Mouse (Mus musculus) stomach, embryonic 14.5 days (tissue): ENCODE data around the gene Crybg1. TPM values are rescaled to one million over a fixed set of nuclear protein-coding genes. Genes with fewer than 3 reads are reported as not detected.

ENCODE experiments used
- ATAC-seq: fragments of 200-750 bp; cut with Nextera tagmentation; 2 replicates; pipeline ENCODE4 v1.8.0; 2017; ENCODE audit warnings: low read depth, moderate TSS enrichment; ENCODE audit not compliant: insufficient number of reproducible peaks, insufficient read depth, low FRiP score
- H3K27ac ChIP-seq: fragments of 300-500 bp; sonication (generic); 2 replicates; pipeline ENCODE4 v1.5.1; 2014; ENCODE audit warnings: mild to moderate bottlenecking, low read length, moderate library complexity, mixed read lengths
- H3K27me3 ChIP-seq: fragments of 300-500 bp; sonication (generic); 2 replicates; pipeline ENCODE4 v1.6.1; 2014; ENCODE audit warnings: low read length, control low read depth, mixed read lengths; ENCODE audit not compliant: control insufficient read depth, insufficient read depth
- H3K36me3 ChIP-seq: fragments of 300-500 bp; sonication (generic); 2 replicates; pipeline ENCODE4 v1.6.1; 2014; ENCODE audit warnings: mild to moderate bottlenecking, control low read depth, low read length, moderate library complexity, mixed read lengths; ENCODE audit not compliant: control insufficient read depth, insufficient read depth
- H3K4me1 ChIP-seq: fragments of 300-500 bp; sonication (generic); 2 replicates; pipeline ENCODE4 v1.6.1; 2014; ENCODE audit warnings: low read length, control low read depth, mixed read lengths; ENCODE audit not compliant: control insufficient read depth, insufficient read depth
- H3K4me2 ChIP-seq: fragments of 300-500 bp; sonication (generic); replicated peaks from 2 replicates; pipeline ENCODE4 v1.6.1; 2014; ENCODE audit warnings: low read depth, low read length, control low read depth
- H3K4me3 ChIP-seq: fragments of 300-500 bp; sonication (generic); 2 replicates; pipeline ENCODE4 v1.5.1; 2014; ENCODE audit warnings: low read depth, low read length, control low read depth
- H3K9ac ChIP-seq: fragments of 300-500 bp; sonication (generic); replicated peaks from 2 replicates; pipeline ENCODE4 v1.6.1; 2014; ENCODE audit warnings: low read depth, mild to moderate bottlenecking, control low read depth, low read length, moderate library complexity, mixed read lengths
- H3K9me3 ChIP-seq: fragments of 300-500 bp; sonication (generic); 2 replicates; pipeline ENCODE4 v1.6.1; 2016; ENCODE audit warnings: low read depth, low read length, control low read depth; ENCODE audit not compliant: control insufficient read depth
- WGBS: fragments of 180-500 bp; shearing (Covaris S2); extraction: QIAGEN DNeasy Blood & Tissue Kit; methylation state at CpG from one replicate; pipeline ENCODE4 v1.1.7; 2014; 5-methylcytosine and 5-hydroxymethylcytosine counted together
- polyA plus RNA-seq: library from polyadenylated mRNA; unstranded; fragments of >200 nt; fragmentation: Nextera tagmentation; extraction: Ambion mirVana; gene quantifications from 2 replicates; pipeline ENCODE4 v1.2.1, GENCODE M21; 2014

The Crybg1 gene
- polyA plus RNA-seq, 1 experiment from 2014 or later: 2.7 TPM

DNA sequence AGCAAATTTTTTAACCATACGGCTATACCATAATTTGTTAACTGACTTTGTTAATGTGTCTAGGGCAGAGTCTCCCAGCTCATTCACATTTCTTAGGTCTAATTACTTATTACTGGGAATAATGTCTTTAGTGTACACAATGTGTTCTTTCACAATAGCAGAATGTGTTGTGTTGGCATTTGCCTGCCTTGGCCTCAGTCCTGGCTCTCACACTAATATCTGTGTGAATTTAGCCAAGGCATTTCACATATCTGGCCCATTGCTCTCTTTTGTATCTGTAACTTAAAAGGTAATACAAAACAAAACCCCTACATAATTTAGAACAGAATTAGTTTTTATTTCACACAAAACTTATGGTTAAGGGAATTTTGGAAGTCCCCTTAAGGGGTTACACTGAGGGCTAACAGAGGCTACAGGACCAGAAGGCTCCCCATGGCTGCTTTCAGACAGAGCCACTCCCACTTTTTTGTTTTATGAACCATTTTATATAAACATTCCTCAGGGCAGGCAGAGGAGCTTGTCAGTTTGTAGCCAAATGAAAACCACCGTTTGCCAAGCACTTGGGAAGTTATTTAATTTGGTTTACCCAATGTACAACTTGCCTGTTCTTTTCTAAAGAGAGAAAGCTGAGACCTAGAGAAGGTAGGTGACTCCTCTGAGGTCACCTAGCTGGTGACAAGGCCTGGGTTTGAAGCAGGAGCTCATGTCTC is 148.3 kb downstream of the Crybg1 start:
- no peak overlapping the region for H3K9ac ChIP-seq
- H3K4me3 ChIP-seq: no peak overlapping the region
- no peaks in the 10 kb centered on the region for H3K36me3 ChIP-seq
- H3K4me2 ChIP-seq: no peak overlapping the region
- peaks cover 13% of the 10 kb centered on the region; the same call in 1 of the 2 replicates for H3K4me1 ChIP-seq
- H3K27ac ChIP-seq: no peak overlapping the region
- 35% methylated on average over 2 of the region's 2 CpGs for WGBS
- no peaks in the 10 kb centered on the region for H3K9me3 ChIP-seq
- ATAC-seq: no peak
- 0 out of 2 replicates have a peak, but pooled peaks cover 9% of the 10 kb centered on the region for H3K27me3 ChIP-seq

DNA sequence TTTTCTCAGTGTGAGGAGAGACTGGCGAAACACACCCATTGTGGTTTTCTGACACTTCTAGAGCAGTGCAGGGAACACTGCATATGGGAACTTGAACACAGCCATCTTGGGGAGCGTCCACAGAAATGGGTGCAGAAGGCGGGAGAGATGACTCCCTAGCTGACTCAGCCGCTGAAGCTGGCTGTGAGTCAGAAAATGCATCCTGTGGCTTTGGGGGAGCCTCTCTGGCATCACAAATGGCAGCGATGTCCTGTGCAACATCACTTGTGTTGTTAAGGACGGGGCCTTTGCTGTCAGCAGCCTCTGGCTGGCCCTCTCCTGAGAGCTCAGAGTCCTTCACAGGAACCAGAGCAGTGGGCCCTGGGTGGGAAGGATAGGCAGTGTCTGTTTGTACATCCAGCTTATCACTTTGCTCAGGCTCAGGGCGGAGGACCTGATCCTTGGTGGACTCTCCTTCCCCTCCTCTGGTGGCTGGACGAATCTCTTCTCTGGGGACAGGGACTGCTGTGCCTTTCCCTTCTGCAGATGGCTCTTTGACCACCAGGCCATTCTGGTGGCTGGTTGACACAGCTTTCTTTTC is 150.1 kb downstream of the Crybg1 start:
- no peak overlapping the region for H3K9ac ChIP-seq
- H3K4me1 ChIP-seq: peaks cover 6% of the 10 kb centered on the region; the same call in 1 of the 2 replicates
- no peak for ATAC-seq
- no peaks in the 10 kb centered on the region for H3K27me3 ChIP-seq
- no peaks in the 10 kb centered on the region for H3K9me3 ChIP-seq
- WGBS: 79% methylated on average over 8 of the region's 8 CpGs
- H3K4me2 ChIP-seq: no peak overlapping the region
- H3K4me3 ChIP-seq: no peak overlapping the region
- no peak overlapping the region for H3K27ac ChIP-seq
- no peaks in the 10 kb centered on the region for H3K36me3 ChIP-seq

DNA sequence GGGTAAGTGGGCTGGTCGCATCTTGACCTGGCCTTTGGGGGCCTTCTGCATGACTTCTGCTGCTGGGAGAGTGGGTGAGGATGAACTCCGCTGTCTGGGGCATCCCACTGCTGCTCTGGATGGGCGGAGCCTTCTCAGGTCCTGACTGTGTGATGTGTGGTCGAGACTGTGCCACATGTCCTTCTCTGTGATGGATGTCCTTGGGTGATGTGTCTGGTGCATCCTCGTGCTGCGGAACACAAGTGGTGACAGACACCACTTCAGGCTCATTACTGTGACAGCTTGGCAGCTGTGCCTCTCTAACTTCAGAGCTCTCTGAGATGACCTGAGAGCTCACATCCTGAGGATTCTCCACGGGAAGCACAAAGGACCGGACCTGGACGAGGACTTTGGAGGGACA is 150.6 kb downstream of the Crybg1 start:
- ATAC-seq: no peak
- no peak overlapping the region for H3K4me2 ChIP-seq
- H3K9ac ChIP-seq: no peak overlapping the region
- WGBS: 69% methylated on average over 9 of the region's 9 CpGs
- no peak overlapping the region for H3K4me3 ChIP-seq
- peaks cover 3% of the 10 kb centered on the region; the same call in 1 of the 2 replicates for H3K4me1 ChIP-seq
- H3K36me3 ChIP-seq: no peaks in the 10 kb centered on the region
- no peak overlapping the region for H3K27ac ChIP-seq
- H3K9me3 ChIP-seq: no peaks in the 10 kb centered on the region
- H3K27me3 ChIP-seq: no peaks in the 10 kb centered on the region

GRCm38 (mm10) chr10:43997276-43997675 is 151.4 kb downstream of the Crybg1 start:
- 79% methylated on average over 10 of the region's 10 CpGs for WGBS
- no peaks in the 10 kb centered on the region for H3K27me3 ChIP-seq
- ATAC-seq: no peak
- no peak overlapping the region for H3K9ac ChIP-seq
- H3K27ac ChIP-seq: no peak overlapping the region
- H3K9me3 ChIP-seq: no peaks in the 10 kb centered on the region
- no peaks in the 10 kb centered on the region for H3K36me3 ChIP-seq
- H3K4me2 ChIP-seq: no peak overlapping the region
- no peak overlapping the region for H3K4me3 ChIP-seq
- no peaks in the 10 kb centered on the region for H3K4me1 ChIP-seq

GRCm38 (mm10) chr10:43995858-43996650 is 152.6 kb downstream of the Crybg1 start:
- Histone ChIP-seq H3K9ac (no peak overlapping the region), H3K4me3 (no peak overlapping the region), H3K36me3 (no peaks in the 10 kb centered on the region), H3K9me3 (no peaks in the 10 kb centered on the region), H3K4me2 (no peak overlapping the region), H3K4me1 (no peaks in the 10 kb centered on the region), H3K27ac (no peak overlapping the region), H3K27me3 (no peaks in the 10 kb centered on the region)
- no peak for ATAC-seq
- 78% methylated on average over 10 of the region's 10 CpGs for WGBS

DNA sequence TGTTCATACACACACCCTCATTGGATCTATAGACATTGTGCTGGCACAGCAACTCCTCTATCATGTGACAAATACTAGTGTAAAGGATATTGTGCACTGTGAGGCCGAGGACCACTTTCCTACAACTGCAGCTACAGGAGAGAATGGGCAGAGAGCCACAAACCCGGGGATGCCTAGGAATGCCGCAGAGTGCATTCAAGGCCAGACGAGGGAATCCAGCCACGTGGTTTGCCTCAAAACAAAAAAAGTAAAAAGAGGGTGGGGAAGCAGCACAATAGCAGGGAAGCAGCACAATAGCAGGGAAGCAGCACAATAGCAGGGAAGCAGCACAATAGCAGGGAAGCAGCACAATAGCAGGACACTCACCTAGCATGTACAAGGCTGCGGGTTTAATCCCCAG is 155.5 kb downstream of the Crybg1 start:
- Histone ChIP-seq H3K4me2 (no peak overlapping the region), H3K4me3 (no peak overlapping the region), H3K27me3 (no peaks in the 10 kb centered on the region), H3K4me1 (no peaks in the 10 kb centered on the region), H3K36me3 (no peaks in the 10 kb centered on the region), H3K9me3 (no peaks in the 10 kb centered on the region), H3K9ac (no peak overlapping the region), H3K27ac (no peak overlapping the region)
- ATAC-seq: no peak
- 40% methylated on average over 6 of the region's 6 CpGs for WGBS

DNA sequence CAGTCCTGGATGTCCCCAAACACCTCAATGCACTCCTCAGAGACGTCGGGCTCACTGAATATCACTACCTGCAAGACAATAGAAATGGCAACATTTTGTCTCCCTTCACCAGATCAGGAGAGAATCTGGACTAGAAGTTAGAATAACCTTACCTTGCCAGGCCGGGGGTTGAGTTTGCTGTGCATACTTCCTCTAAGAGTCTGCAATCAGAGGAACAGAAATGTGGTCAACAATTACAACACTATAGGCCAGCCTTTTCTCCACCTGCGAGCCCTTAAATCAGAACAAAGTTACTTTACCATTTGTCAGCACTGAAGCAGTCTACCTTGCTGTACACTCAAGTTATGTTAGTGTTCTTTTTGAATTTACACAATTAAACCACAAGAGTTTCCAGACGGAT is 156.1 kb downstream of the Crybg1 start:
- Histone ChIP-seq H3K9me3 (no peaks in the 10 kb centered on the region), H3K36me3 (no peaks in the 10 kb centered on the region), H3K9ac (no peak overlapping the region), H3K27ac (no peak overlapping the region), H3K4me3 (no peak overlapping the region), H3K4me1 (no peaks in the 10 kb centered on the region), H3K4me2 (no peak overlapping the region), H3K27me3 (no peaks in the 10 kb centered on the region)
- WGBS: 83% methylated on average over 5 of the region's 5 CpGs
- ATAC-seq: no peak

GRCm38 (mm10) chr10:43991268-43991667 is 157.4 kb downstream of the Crybg1 start:
- no peak overlapping the region for H3K4me3 ChIP-seq
- 97% methylated on average over 5 of the region's 5 CpGs for WGBS
- no peaks in the 10 kb centered on the region for H3K27me3 ChIP-seq
- H3K4me1 ChIP-seq: no peaks in the 10 kb centered on the region
- no peak for ATAC-seq
- H3K27ac ChIP-seq: no peak overlapping the region
- H3K9me3 ChIP-seq: no peaks in the 10 kb centered on the region
- no peak overlapping the region for H3K4me2 ChIP-seq
- no peaks in the 10 kb centered on the region for H3K36me3 ChIP-seq
- no peak overlapping the region for H3K9ac ChIP-seq
